Mouse (Mus musculus): Measurements from ENCODE around the gene Hsd17b14. TPM values are rescaled to one million over a fixed set of nuclear protein-coding genes. Genes with fewer than 3 reads are reported as not detected.

The Hsd17b14 gene
- polyA plus RNA-seq, 1 experiment, result 43.9 TPM

GRCm38 (mm10) chr7:45530643-45531042, 24.1 kb upstream of the Hsd17b14 start:
- Histone ChIP-seq H3K36me3 (ENCODE audit: control insufficient read depth, insufficient read depth, low read length) (no peaks in the 10 kb centered on the region), H3K4me1 (ENCODE audit: control insufficient read depth, insufficient read depth, low read length) (peaks cover 3% of the 10 kb centered on the region; the same call in 1 of the 2 replicates), H3K27me3 (replicated peaks; ENCODE audit: control insufficient read depth, insufficient read depth, low read length) (no peaks in the 10 kb centered on the region), H3K4me3 (ENCODE audit: insufficient read depth, low read depth, low read length) (no peak overlapping the region), H3K27ac (ENCODE audit: insufficient read depth, low read depth, low read length) (no peak overlapping the region)
- 65% methylated on average over 2 of the region's 2 CpGs for WGBS
- DNase-seq, result no peak
- no peak for TF ChIP-seq POLR2A (IDR thresholded peaks at IDR 0.05; ENCODE audit: low read depth, low read length)

- H3K4me3 ChIP-seq (ENCODE audit: insufficient read depth, low read depth, low read length), result no peak overlapping the region
- no peak overlapping the region for H3K27ac ChIP-seq (ENCODE audit: insufficient read depth, low read depth, low read length)
- TF ChIP-seq POLR2A (IDR thresholded peaks at IDR 0.05; ENCODE audit: low read depth, low read length) (no peak), CTCF (conservative IDR thresholded peaks at IDR 0.05; ENCODE audit: insufficient read depth, insufficient read length, low read depth, low read length) (no peak)
- 74% methylated on average over 1 of the region's 1 CpGs for WGBS
- H3K36me3 ChIP-seq (ENCODE audit: control insufficient read depth, insufficient read depth, low read length), result no peaks in the 10 kb centered on the region
- DNase-seq, result no peak
- no peaks in the 10 kb centered on the region for H3K27me3 ChIP-seq (replicated peaks; ENCODE audit: control insufficient read depth, insufficient read depth, low read length)
- H3K4me1 ChIP-seq (ENCODE audit: control insufficient read depth, insufficient read depth, low read length), result peaks cover 4% of the 10 kb centered on the region; the same call in 1 of the 2 replicates
Measured at GRCm38 (mm10) chr7:45535676-45536075, 19.0 kb upstream of the Hsd17b14 start.

- Histone ChIP-seq H3K27me3 (replicated peaks; ENCODE audit: control insufficient read depth, insufficient read depth, low read length) (no peaks in the 10 kb centered on the region), H3K36me3 (ENCODE audit: control insufficient read depth, insufficient read depth, low read length) (no peaks in the 10 kb centered on the region), H3K4me1 (ENCODE audit: control insufficient read depth, insufficient read depth, low read length) (peaks cover 4% of the 10 kb centered on the region; the same call in 1 of the 2 replicates), H3K4me3 (ENCODE audit: insufficient read depth, low read depth, low read length) (0 out of 2 replicates have a peak overlapping the region, but pooled peaks have one; percentile 61), H3K27ac (ENCODE audit: insufficient read depth, low read depth, low read length) (no peak overlapping the region)
- 91% methylated on average over 10 of the region's 10 CpGs for WGBS
- TF ChIP-seq CTCF (conservative IDR thresholded peaks at IDR 0.05; ENCODE audit: insufficient read depth, insufficient read length, low read depth, low read length), result no peak
- TF ChIP-seq POLR2A (IDR thresholded peaks at IDR 0.05; ENCODE audit: low read depth, low read length), result no peak
- no peak for DNase-seq
Measured at GRCm38 (mm10) chr7:45537602-45538001, 17.1 kb upstream of the Hsd17b14 start.

- H3K4me3 ChIP-seq (ENCODE audit: insufficient read depth, low read depth, low read length), result peak overlapping the region; percentile 61
- no peaks in the 10 kb centered on the region for H3K36me3 ChIP-seq (ENCODE audit: control insufficient read depth, insufficient read depth, low read length)
- H3K27ac ChIP-seq (ENCODE audit: insufficient read depth, low read depth, low read length), result no peak overlapping the region
- TF ChIP-seq CTCF (conservative IDR thresholded peaks at IDR 0.05; ENCODE audit: insufficient read depth, insufficient read length, low read depth, low read length), result no peak
- no peak for TF ChIP-seq POLR2A (IDR thresholded peaks at IDR 0.05; ENCODE audit: low read depth, low read length)
- 2% methylated on average over 29 of the region's 29 CpGs for WGBS
- DNase-seq, result peak; percentile 79
- peaks cover 4% of the 10 kb centered on the region; the same call in 1 of the 2 replicates for H3K4me1 ChIP-seq (ENCODE audit: control insufficient read depth, insufficient read depth, low read length)
- H3K27me3 ChIP-seq (replicated peaks; ENCODE audit: control insufficient read depth, insufficient read depth, low read length), result no peaks in the 10 kb centered on the region
Measured at GRCm38 (mm10) chr7:45538163-45539041, 16.3 kb upstream of the Hsd17b14 start.

- no peaks in the 10 kb centered on the region for H3K36me3 ChIP-seq (ENCODE audit: control insufficient read depth, insufficient read depth, low read length)
- peaks cover 4% of the 10 kb centered on the region; the same call in 1 of the 2 replicates for H3K4me1 ChIP-seq (ENCODE audit: control insufficient read depth, insufficient read depth, low read length)
- no peak overlapping the region for H3K27ac ChIP-seq (ENCODE audit: insufficient read depth, low read depth, low read length)
- WGBS, result 89% methylated on average over 3 of the region's 3 CpGs
- no peak overlapping the region for H3K4me3 ChIP-seq (ENCODE audit: insufficient read depth, low read depth, low read length)
- H3K27me3 ChIP-seq (replicated peaks; ENCODE audit: control insufficient read depth, insufficient read depth, low read length), result no peaks in the 10 kb centered on the region
- DNase-seq, result no peak
- TF ChIP-seq POLR2A (IDR thresholded peaks at IDR 0.05; ENCODE audit: low read depth, low read length), result no peak
- no peak for TF ChIP-seq CTCF (conservative IDR thresholded peaks at IDR 0.05; ENCODE audit: insufficient read depth, insufficient read length, low read depth, low read length)
Measured at GRCm38 (mm10) chr7:45539095-45539494, 15.6 kb upstream of the Hsd17b14 start.

- H3K27ac ChIP-seq (ENCODE audit: insufficient read depth, low read depth, low read length), result no peak overlapping the region
- WGBS, result 54% methylated on average over 2 of the region's 2 CpGs
- no peak overlapping the region for H3K4me3 ChIP-seq (ENCODE audit: insufficient read depth, low read depth, low read length)
- no peaks in the 10 kb centered on the region for H3K36me3 ChIP-seq (ENCODE audit: control insufficient read depth, insufficient read depth, low read length)
- no peaks in the 10 kb centered on the region for H3K27me3 ChIP-seq (replicated peaks; ENCODE audit: control insufficient read depth, insufficient read depth, low read length)
- DNase-seq, result peak; percentile 76
- peaks cover 4% of the 10 kb centered on the region; the same call in 1 of the 2 replicates for H3K4me1 ChIP-seq (ENCODE audit: control insufficient read depth, insufficient read depth, low read length)
- TF ChIP-seq POLR2A (IDR thresholded peaks at IDR 0.05; ENCODE audit: low read depth, low read length), result no peak
- no peak for TF ChIP-seq CTCF (conservative IDR thresholded peaks at IDR 0.05; ENCODE audit: insufficient read depth, insufficient read length, low read depth, low read length)
Measured at GRCm38 (mm10) chr7:45540213-45540612, 14.5 kb upstream of the Hsd17b14 start.

- H3K4me3 ChIP-seq (ENCODE audit: insufficient read depth, low read depth, low read length), result no peak overlapping the region
- H3K27ac ChIP-seq (ENCODE audit: insufficient read depth, low read depth, low read length), result no peak overlapping the region
- no peaks in the 10 kb centered on the region for H3K27me3 ChIP-seq (replicated peaks; ENCODE audit: control insufficient read depth, insufficient read depth, low read length)
- TF ChIP-seq CTCF (conservative IDR thresholded peaks at IDR 0.05; ENCODE audit: insufficient read depth, insufficient read length, low read depth, low read length), result 0 out of 2 replicates have a peak, but pooled peaks have one; percentile 5
- no peak for TF ChIP-seq POLR2A (IDR thresholded peaks at IDR 0.05; ENCODE audit: low read depth, low read length)
- peaks cover 4% of the 10 kb centered on the region; the same call in 1 of the 2 replicates for H3K4me1 ChIP-seq (ENCODE audit: control insufficient read depth, insufficient read depth, low read length)
- WGBS, result 98% methylated on average over 1 of the region's 1 CpGs
- DNase-seq, result no peak
- no peaks in the 10 kb centered on the region for H3K36me3 ChIP-seq (ENCODE audit: control insufficient read depth, insufficient read depth, low read length)
Measured at GRCm38 (mm10) chr7:45544525-45544924, 10.2 kb upstream of the Hsd17b14 start.

Data from kidney, adult 2 months (tissue).